Mouse (Mus musculus) embryonic fibroblast, embryonic 13.5 days (primary cell): ENCODE data around the gene Ildr1.

Experiments used
- CTCF ChIP-seq: IDR thresholded peaks from 2 replicates; pipeline ENCODE4 v1.5.1; 2011; ENCODE audit warnings: mild to moderate bottlenecking, control low read depth, low read length, moderate library complexity, borderline replicate concordance; ENCODE audit not compliant: insufficient read depth
- POLR2A ChIP-seq: IDR thresholded peaks from 2 replicates; pipeline ENCODE4 v1.6.1; 2011; ENCODE audit warnings: low read depth, mild to moderate bottlenecking, control low read depth, low read length, moderate library complexity

GRCm38 (mm10) chr16:36651174-36651766 lies 42.5 kb upstream of the Ildr1 start:
- TF ChIP-seq POLR2A = no peak
- no peak for TF ChIP-seq CTCF
